Mouse (Mus musculus): ENCODE data around the gene Tnnc1. TPM values are rescaled to one million over a fixed set of nuclear protein-coding genes. Genes with fewer than 3 reads are reported as not detected.

Gene Tnnc1
- polyA plus RNA-seq, 1 experiment, result 0.23 TPM

DNA sequence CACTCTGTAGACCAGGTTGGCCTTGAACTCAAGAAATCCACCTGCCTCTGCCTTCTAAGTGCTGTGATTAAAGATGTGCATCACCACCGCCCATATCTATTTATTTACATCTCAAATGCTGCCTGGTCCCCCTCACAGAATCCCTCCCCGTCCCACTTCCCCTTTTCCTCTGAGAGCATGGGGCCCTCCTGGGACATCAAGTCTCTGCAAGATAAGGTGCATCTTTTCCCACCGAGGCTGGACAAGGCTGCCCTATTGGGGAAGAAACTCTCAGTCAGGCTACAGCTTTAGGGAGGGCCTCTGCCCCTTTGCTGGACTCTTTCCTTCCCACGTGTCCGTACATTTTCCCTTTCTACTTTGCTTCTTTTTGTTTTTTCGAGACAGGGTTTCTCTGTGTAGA is 38.6 kb upstream of the Tnnc1 start:
- H3K9me3 ChIP-seq, result peaks cover 6% of the 10 kb centered on the region
- H3K4me1 ChIP-seq, result peaks cover 91% of the 10 kb centered on the region
- H3K4me3 ChIP-seq (replicated peaks), result no peak overlapping the region
- TF ChIP-seq FLI1 (IDR thresholded peaks at IDR 0.05; ENCODE audit: low read length) (no peak), GATA1 (IDR thresholded peaks at IDR 0.05; ENCODE audit: borderline replicate concordance, low read length) (no peak)
- peaks cover 46% of the 10 kb centered on the region for H3K36me3 ChIP-seq (replicated peaks; ENCODE audit: low read length)
- peaks cover 44% of the 10 kb centered on the region for H3K27me3 ChIP-seq (replicated peaks)

DNA sequence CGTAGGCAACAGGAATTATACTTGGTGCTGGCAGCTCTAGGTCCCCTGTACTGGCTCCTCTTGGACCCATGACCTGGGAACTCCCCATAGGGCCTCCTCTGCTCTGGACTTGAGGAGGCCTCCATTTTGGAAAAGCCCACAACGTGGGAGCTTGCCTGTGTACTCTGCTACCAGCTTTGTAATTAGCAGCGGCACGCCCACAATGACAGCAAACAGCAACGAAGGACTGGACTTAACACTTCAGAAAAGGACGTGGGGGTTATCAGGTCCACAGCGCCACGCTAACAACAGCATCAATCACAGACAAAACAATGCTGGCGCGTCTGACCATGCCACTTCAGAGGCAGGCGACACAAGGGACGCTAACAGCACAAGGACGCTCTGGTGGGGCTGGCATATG is 37.1 kb upstream of the Tnnc1 start:
- Histone ChIP-seq H3K4me1 (peaks cover 87% of the 10 kb centered on the region), H3K9me3 (no peaks in the 10 kb centered on the region), H3K36me3 (replicated peaks; ENCODE audit: low read length) (peaks cover 61% of the 10 kb centered on the region), H3K4me3 (replicated peaks) (no peak overlapping the region), H3K27me3 (replicated peaks) (peaks cover 30% of the 10 kb centered on the region)
- TF ChIP-seq GATA1 (IDR thresholded peaks at IDR 0.05; ENCODE audit: borderline replicate concordance, low read length) (no peak), FLI1 (IDR thresholded peaks at IDR 0.05; ENCODE audit: low read length) (no peak)

DNA sequence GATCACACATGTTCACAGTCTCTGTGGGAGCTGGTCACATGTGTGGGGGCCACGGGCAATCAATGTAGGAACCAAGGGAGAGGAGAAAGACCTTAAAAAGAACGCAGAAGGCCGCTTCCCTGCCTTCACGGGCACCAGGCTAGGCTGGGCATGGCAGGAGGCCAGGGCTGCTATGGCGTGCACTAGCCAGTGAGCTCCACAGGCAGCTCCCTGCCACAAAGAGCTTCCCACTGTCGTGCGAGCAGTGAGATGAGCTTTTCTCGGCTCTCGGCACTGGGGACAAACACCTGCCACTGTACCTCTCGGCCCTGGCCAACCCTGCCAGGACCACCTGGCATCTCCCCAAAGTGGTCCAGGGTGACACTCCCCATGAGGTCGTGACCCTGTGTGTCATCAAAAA is 36.7 kb upstream of the Tnnc1 start:
- Histone ChIP-seq H3K27me3 (replicated peaks) (peaks cover 26% of the 10 kb centered on the region), H3K4me3 (replicated peaks) (no peak overlapping the region), H3K36me3 (replicated peaks; ENCODE audit: low read length) (peaks cover 65% of the 10 kb centered on the region), H3K4me1 (peaks cover 87% of the 10 kb centered on the region), H3K9me3 (no peaks in the 10 kb centered on the region)
- TF ChIP-seq FLI1 (IDR thresholded peaks at IDR 0.05; ENCODE audit: low read length), result no peak
- no peak for TF ChIP-seq GATA1 (IDR thresholded peaks at IDR 0.05; ENCODE audit: borderline replicate concordance, low read length)

DNA sequence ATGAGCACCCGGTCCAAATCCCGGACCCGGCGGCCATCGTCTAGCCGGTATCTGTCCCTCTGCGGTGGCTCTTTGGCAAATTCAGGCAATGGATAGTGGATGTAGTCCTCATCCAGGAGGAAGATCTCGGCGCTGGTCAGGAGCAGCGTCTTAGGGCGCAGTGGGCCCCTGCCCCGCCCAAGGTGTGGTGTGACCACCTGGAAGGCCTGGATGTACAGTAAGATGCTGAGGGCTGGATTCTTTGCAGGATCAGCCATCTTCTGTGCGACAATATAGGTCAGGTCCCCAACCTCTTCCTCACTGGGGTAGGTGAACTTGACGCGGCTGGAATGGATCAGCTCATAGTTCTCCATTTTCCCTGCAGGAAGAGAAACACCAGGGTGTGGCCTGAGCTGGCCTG is 36.3 kb upstream of the Tnnc1 start:
- TF ChIP-seq FLI1 (IDR thresholded peaks at IDR 0.05; ENCODE audit: low read length), result no peak
- TF ChIP-seq GATA1 (IDR thresholded peaks at IDR 0.05; ENCODE audit: borderline replicate concordance, low read length), result no peak
- H3K4me3 ChIP-seq (replicated peaks), result no peak overlapping the region
- H3K4me1 ChIP-seq, result peaks cover 87% of the 10 kb centered on the region
- peaks cover 21% of the 10 kb centered on the region for H3K27me3 ChIP-seq (replicated peaks)
- H3K36me3 ChIP-seq (replicated peaks; ENCODE audit: low read length), result peaks cover 69% of the 10 kb centered on the region
- H3K9me3 ChIP-seq, result no peaks in the 10 kb centered on the region

DNA sequence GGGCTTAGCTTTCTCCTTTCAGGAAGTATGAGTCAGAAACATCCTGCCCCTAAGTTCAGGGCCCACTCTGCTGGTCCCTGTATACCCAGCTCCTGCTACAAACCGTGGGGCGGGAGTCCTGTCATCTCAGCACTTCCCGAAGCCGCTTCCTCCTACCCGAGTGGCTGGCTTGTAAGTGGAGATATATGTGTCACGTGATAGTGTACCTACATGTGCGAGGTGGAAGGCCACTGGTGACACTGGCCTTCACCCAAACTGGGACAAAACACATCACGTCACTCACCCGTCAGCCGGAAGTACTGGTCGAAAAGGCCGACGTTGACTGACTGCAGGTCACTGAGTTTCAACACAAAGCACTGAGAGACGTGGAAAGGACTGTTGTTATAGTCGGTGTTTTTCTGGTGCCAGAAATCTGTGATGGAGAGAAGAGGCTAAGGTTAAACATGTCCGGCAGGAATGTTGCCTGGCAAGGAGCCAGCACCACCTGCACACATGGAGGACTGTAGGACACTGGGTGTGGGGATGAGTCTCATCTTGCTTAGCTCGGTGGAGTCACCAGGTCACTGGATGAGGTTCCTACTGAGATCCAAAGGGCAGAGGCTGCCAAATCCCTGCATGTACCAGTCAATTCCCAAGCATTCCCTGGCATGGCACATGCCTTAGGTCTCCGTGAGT is 35.2 kb upstream of the Tnnc1 start:
- peaks cover 80% of the 10 kb centered on the region for H3K36me3 ChIP-seq (replicated peaks; ENCODE audit: low read length)
- no peak for TF ChIP-seq FLI1 (IDR thresholded peaks at IDR 0.05; ENCODE audit: low read length)
- TF ChIP-seq GATA1 (IDR thresholded peaks at IDR 0.05; ENCODE audit: borderline replicate concordance, low read length), result no peak
- H3K27me3 ChIP-seq (replicated peaks), result peaks cover 10% of the 10 kb centered on the region
- no peaks in the 10 kb centered on the region for H3K9me3 ChIP-seq
- no peak overlapping the region for H3K4me3 ChIP-seq (replicated peaks)
- peaks cover 81% of the 10 kb centered on the region for H3K4me1 ChIP-seq

DNA sequence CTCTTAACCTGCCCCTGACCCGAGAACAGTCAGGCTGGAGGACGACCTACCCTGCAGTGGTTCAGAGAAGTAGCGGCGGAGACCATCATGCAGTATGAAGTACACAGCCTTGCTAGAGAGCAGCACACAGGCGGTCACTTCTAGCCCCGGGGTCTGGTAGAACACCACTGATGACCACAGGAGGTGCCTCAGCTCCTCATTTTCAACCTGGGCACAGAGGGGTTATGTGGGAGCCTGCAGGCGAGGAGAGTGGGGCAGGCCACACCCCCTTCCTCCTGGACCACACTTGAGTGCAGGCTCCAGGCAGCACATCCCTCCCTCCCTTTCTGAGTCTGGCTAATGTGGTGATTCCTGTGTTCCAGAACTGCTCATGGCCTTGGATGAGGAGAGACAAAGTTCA is 34.6 kb upstream of the Tnnc1 start:
- Histone ChIP-seq H3K9me3 (no peaks in the 10 kb centered on the region), H3K4me3 (replicated peaks) (no peak overlapping the region), H3K4me1 (peaks cover 75% of the 10 kb centered on the region), H3K36me3 (replicated peaks; ENCODE audit: low read length) (peaks cover 85% of the 10 kb centered on the region), H3K27me3 (replicated peaks) (peaks cover 4% of the 10 kb centered on the region)
- no peak for TF ChIP-seq FLI1 (IDR thresholded peaks at IDR 0.05; ENCODE audit: low read length)

DNA sequence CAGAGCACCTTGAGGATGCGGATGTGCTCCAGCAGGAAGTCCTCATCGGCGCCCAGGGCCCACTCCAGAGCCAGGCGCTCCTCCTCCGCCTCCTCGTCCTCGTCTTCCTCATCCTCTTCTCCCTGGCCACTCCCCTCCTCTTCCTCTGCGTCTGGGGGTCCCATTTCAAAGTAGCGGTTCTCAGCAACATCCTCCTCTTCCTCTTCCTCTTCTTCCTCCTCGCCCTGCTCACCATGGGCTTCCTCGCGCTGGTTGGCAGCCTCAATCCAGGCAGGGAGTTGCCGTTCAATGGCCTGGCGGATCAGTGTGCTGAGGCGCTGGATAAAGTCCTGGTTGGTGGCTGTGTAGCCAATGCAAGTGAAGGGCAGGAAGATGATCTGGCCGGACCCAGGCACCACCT is 30.8 kb upstream of the Tnnc1 start:
- TF ChIP-seq GATA1 (IDR thresholded peaks at IDR 0.05; ENCODE audit: borderline replicate concordance, low read length), result no peak
- no peak for TF ChIP-seq FLI1 (IDR thresholded peaks at IDR 0.05; ENCODE audit: low read length)
- no peaks in the 10 kb centered on the region for H3K9me3 ChIP-seq
- H3K4me3 ChIP-seq (replicated peaks), result no peak overlapping the region
- peaks cover 56% of the 10 kb centered on the region for H3K4me1 ChIP-seq
- H3K27me3 ChIP-seq (replicated peaks), result no peaks in the 10 kb centered on the region
- H3K36me3 ChIP-seq (replicated peaks; ENCODE audit: low read length), result peaks cover 98% of the 10 kb centered on the region

DNA sequence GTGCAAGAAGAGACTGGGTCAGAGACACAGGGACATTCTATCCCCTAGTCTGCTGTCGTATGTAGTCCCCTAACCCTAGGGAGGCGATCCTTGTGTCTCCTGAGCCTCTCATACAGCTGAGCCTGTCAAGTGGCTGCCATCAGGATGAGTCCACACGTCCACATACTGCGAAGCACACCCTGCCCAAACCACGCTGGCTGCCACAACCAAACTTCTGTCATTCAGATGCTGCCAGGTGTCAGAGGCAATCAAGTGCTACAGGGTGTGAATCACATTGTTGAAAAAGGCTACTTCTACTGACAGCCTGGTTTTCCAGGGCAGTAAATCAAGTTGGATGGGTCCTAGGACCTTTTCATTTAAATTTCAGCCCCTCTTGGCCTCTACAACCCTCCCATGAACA is 30.4 kb upstream of the Tnnc1 start:
- TF ChIP-seq FLI1 (IDR thresholded peaks at IDR 0.05; ENCODE audit: low read length), result no peak
- TF ChIP-seq GATA1 (IDR thresholded peaks at IDR 0.05; ENCODE audit: borderline replicate concordance, low read length), result no peak
- no peak overlapping the region for H3K4me3 ChIP-seq (replicated peaks)
- peaks cover 98% of the 10 kb centered on the region for H3K36me3 ChIP-seq (replicated peaks; ENCODE audit: low read length)
- no peaks in the 10 kb centered on the region for H3K9me3 ChIP-seq
- H3K4me1 ChIP-seq, result peaks cover 56% of the 10 kb centered on the region
- no peaks in the 10 kb centered on the region for H3K27me3 ChIP-seq (replicated peaks)

DNA sequence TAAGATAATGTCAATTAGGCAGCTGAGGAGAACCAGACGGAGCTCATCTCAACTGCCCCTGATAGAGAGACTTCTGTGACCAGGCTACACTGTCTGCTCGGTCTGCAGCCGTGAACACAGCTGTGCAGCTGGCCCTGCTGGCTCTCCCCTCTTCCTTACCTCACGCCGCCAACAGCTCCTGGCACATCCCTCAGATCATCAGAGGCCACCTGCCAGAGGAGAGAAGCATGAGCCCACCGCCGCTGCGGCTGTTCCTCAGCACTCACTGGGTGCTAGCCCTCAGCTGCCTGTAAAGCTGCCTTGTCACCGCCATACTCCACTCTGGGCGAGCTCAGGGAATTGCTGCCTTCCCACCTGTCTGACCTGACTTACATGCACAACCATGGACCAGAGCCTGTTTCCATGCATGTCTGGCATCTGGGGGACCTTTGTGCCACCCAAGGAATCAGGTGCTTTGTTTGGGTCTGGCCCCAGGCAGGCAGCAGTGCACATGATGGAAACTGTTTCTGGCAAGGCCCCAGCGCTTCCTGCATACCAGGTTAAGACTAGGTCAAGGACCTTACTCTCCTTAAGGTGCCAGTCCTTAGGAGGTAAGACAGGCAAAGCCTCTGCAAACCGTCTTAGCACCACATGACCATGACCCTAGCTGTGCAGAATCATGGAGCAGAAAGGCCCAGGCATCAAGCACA is 28.3 kb upstream of the Tnnc1 start:
- no peak overlapping the region for H3K4me3 ChIP-seq (replicated peaks)
- no peaks in the 10 kb centered on the region for H3K9me3 ChIP-seq
- peaks cover 98% of the 10 kb centered on the region for H3K36me3 ChIP-seq (replicated peaks; ENCODE audit: low read length)
- H3K4me1 ChIP-seq, result peaks cover 64% of the 10 kb centered on the region
- no peak for TF ChIP-seq GATA1 (IDR thresholded peaks at IDR 0.05; ENCODE audit: borderline replicate concordance, low read length)
- TF ChIP-seq FLI1 (IDR thresholded peaks at IDR 0.05; ENCODE audit: low read length), result no peak
- H3K27me3 ChIP-seq (replicated peaks), result no peaks in the 10 kb centered on the region

DNA sequence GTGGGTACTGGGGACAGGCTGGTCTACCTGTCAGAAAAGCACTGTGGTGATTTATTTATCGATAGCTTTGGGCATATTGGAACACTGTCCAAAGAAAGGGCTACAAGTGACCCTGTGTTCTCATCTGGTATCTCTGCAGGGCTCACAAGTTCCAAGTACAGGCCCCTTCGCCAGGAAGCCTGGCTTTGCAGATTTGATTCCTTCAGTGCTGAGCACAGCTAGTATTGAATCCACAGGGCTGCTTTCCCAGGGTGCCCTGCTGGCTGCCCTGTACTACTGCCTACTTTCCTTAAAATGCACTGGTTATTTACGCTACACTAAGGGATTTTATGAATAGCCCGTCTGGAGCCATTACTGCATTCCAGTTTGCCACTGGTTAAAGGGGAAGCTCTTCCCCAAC is 26.6 kb upstream of the Tnnc1 start:
- no peak overlapping the region for H3K4me3 ChIP-seq (replicated peaks)
- peaks cover 58% of the 10 kb centered on the region for H3K4me1 ChIP-seq
- no peaks in the 10 kb centered on the region for H3K27me3 ChIP-seq (replicated peaks)
- H3K9me3 ChIP-seq, result no peaks in the 10 kb centered on the region
- no peak for TF ChIP-seq FLI1 (IDR thresholded peaks at IDR 0.05; ENCODE audit: low read length)
- TF ChIP-seq GATA1 (IDR thresholded peaks at IDR 0.05; ENCODE audit: borderline replicate concordance, low read length), result no peak
- H3K36me3 ChIP-seq (replicated peaks; ENCODE audit: low read length), result peaks cover 98% of the 10 kb centered on the region
